Mouse (Mus musculus) retina, embryonic 14.5 days (tissue): ENCODE results near the gene Tmem106c.

Source experiments
- DNase-seq: peaks from one replicate; pipeline ENCODE4 v3.0.0-alpha.2; 2015; ENCODE audit warnings: low spot score

Tmem106c gene

GRCm38 (mm10) chr15:97952889-97953189 is 11.2 kb upstream of the Tmem106c start:
- DNase-seq: no peak

GRCm38 (mm10) chr15:97954671-97955070 is 9.3 kb upstream of the Tmem106c start:
- no peak for DNase-seq

- DNase-seq: no peak
Measured at GRCm38 (mm10) chr15:97955286-97955685, 8.7 kb upstream of the Tmem106c start.

GRCm38 (mm10) chr15:97955742-97956141 is 8.3 kb upstream of the Tmem106c start:
- no peak for DNase-seq

- DNase-seq: no peak
Measured at GRCm38 (mm10) chr15:97956416-97956815, 7.6 kb upstream of the Tmem106c start.

- DNase-seq: peak; percentile 38
Measured at GRCm38 (mm10) chr15:97963329-97963988, 541 bp upstream of the Tmem106c start.

- DNase-seq: no peak
Measured at GRCm38 (mm10) chr15:97964836-97965187, 812 bp downstream of the Tmem106c start.

GRCm38 (mm10) chr15:97965311-97966045 is 1.5 kb downstream of the Tmem106c start:
- DNase-seq: no peak

GRCm38 (mm10) chr15:97970299-97970698 is 6.3 kb downstream of the Tmem106c start:
- DNase-seq: no peak

GRCm38 (mm10) chr15:97972580-97972979 is 8.6 kb downstream of the Tmem106c start:
- DNase-seq: no peak

- DNase-seq: no peak
Measured at GRCm38 (mm10) chr15:97973248-97974005, 9.4 kb downstream of the Tmem106c start.

GRCm38 (mm10) chr15:97981560-97981959 is 17.6 kb downstream of the Tmem106c start:
- DNase-seq: no peak

- DNase-seq: no peak
Measured at GRCm38 (mm10) chr15:97989544-97989943, 25.5 kb downstream of the Tmem106c start.

- DNase-seq: peak; percentile 80
Measured at GRCm38 (mm10) chr15:97990124-97990523, 26.1 kb downstream of the Tmem106c start.

- no peak for DNase-seq
Measured at GRCm38 (mm10) chr15:97990721-97991120, 26.7 kb downstream of the Tmem106c start.

GRCm38 (mm10) chr15:97991285-97991895 is 27.4 kb downstream of the Tmem106c start:
- peak; percentile 29 for DNase-seq

- no peak for DNase-seq
Measured at GRCm38 (mm10) chr15:97992027-97992711, 28.2 kb downstream of the Tmem106c start.

GRCm38 (mm10) chr15:97992712-97993286 is 28.8 kb downstream of the Tmem106c start:
- peak; percentile 98 for DNase-seq

GRCm38 (mm10) chr15:97996716-97997256 is 32.8 kb downstream of the Tmem106c start:
- DNase-seq: no peak

GRCm38 (mm10) chr15:97999546-97999945 is 35.5 kb downstream of the Tmem106c start:
- DNase-seq: no peak

GRCm38 (mm10) chr15:97999991-98000390 is 36.0 kb downstream of the Tmem106c start:
- no peak for DNase-seq
